Mouse (Mus musculus): Measurements from ENCODE around the gene Rnd2. TPM values are rescaled to one million over a fixed set of nuclear protein-coding genes. Genes with fewer than 3 reads are reported as not detected.
"Not testable (repeated sequence)": the region's sequence is repeated elsewhere in the genome, so short reads cannot be mapped to it uniquely, and the experiment has no call there.

Gene Rnd2
- polyA plus RNA-seq, 1 experiment from 2014 or later = 5.4 TPM

DNA sequence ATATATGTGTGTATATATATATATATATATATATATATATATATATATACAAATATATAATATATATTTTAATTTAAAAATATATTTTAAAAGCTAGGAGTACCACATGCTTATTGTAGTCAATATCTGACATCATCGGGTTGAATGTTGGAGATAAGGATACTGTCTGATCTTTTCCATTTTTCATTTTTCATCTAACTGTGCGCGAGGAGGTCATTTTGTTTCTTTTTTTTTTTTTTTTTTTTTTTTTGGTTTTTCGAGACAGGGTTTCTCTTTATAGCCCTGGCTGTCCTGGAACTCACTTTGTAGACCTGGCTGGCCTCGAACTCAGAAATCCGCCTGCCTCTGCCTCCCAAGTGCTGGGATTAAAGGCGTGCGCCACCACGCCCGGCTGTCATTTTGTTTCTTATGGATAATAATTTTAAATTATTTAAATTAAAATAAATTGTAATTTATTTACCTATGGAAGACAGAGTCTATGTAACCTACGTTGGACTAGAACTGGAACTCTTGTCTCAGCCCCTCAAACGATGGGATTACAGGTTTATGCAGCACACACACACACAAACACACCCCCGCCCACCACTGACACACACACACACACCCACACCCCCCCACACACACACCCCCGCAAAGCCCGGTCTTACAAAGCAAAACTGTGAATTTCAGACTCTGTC is 23.2 kb upstream of the Rnd2 start:
- WGBS = 28% methylated on average over 14 of the region's 15 CpGs
- DNase-seq (ENCODE audit: low spot score) = not testable (repeated sequence)
- H3K9ac ChIP-seq (ENCODE audit: low read depth, low read length) = peak overlapping the region; percentile 40; the same call in 1 of the 2 replicates

GRCm38 (mm10) chr11:101442127-101442693 is 22.6 kb upstream of the Rnd2 start, which contains the start of gene Rpl27:
Gene Rpl27, plus strand, starts transcription at chr11:101442298.
- H3K36me3 ChIP-seq (ENCODE audit: control insufficient read depth, insufficient read depth, low read length) = peaks cover 22% of the 10 kb centered on the region
- peak; percentile 95 for DNase-seq (ENCODE audit: low spot score)
- peak within 1 kb of the TSS; percentile 96 for H3K4me2 ChIP-seq
- peak within 1 kb of the TSS; percentile 60 for H3K27ac ChIP-seq (ENCODE audit: low read depth, low read length)
- H3K4me3 ChIP-seq (ENCODE audit: low read depth, low read length) = peak within 1 kb of the TSS; percentile 88
- no peaks in the 10 kb centered on the region for H3K27me3 ChIP-seq (replicated peaks; ENCODE audit: control insufficient read depth, insufficient read depth, low read length)
- peak; percentile 98 for ATAC-seq (replicated peaks; ENCODE audit: low FRiP score)
- under 1% methylated on average over 42 of the region's 42 CpGs for WGBS
- peak within 1 kb of the TSS; percentile 98 for H3K9ac ChIP-seq (ENCODE audit: low read depth, low read length)
- peaks cover 24% of the 10 kb centered on the region for H3K4me1 ChIP-seq (replicated peaks; ENCODE audit: control insufficient read depth, insufficient read depth, low read length)
- no peaks in the 10 kb centered on the region for H3K9me3 ChIP-seq (ENCODE audit: control insufficient read depth, low read length)

More for the DNA sequence above, 23.2 kb upstream of the Rnd2 start:
- Histone ChIP-seq H3K36me3 (ENCODE audit: control insufficient read depth, insufficient read depth, low read length) (peaks cover 22% of the 10 kb centered on the region), H3K4me1 (replicated peaks; ENCODE audit: control insufficient read depth, insufficient read depth, low read length) (peaks cover 24% of the 10 kb centered on the region), H3K4me3 (ENCODE audit: low read depth, low read length) (peak overlapping the region; percentile 88), H3K4me2 (peak overlapping the region; percentile 56)
- H3K9me3 ChIP-seq (ENCODE audit: control insufficient read depth, low read length); H3K27ac ChIP-seq (ENCODE audit: low read depth, low read length); ATAC-seq (replicated peaks; ENCODE audit: low FRiP score); H3K27me3 ChIP-seq (replicated peaks; ENCODE audit: control insufficient read depth, insufficient read depth, low read length): not testable (repeated sequence)

GRCm38 (mm10) chr11:101442760-101443159 is 22.0 kb upstream of the Rnd2 start:
- under 1% methylated on average over 14 of the region's 14 CpGs for WGBS
- H3K9me3 ChIP-seq (ENCODE audit: control insufficient read depth, low read length) = no peaks in the 10 kb centered on the region
- H3K27me3 ChIP-seq (replicated peaks; ENCODE audit: control insufficient read depth, insufficient read depth, low read length) = no peaks in the 10 kb centered on the region
- peak overlapping the region; percentile 88 for H3K4me3 ChIP-seq (ENCODE audit: low read depth, low read length)
- H3K4me2 ChIP-seq = peak overlapping the region; percentile 96
- H3K4me1 ChIP-seq (replicated peaks; ENCODE audit: control insufficient read depth, insufficient read depth, low read length) = peaks cover 28% of the 10 kb centered on the region
- H3K9ac ChIP-seq (ENCODE audit: low read depth, low read length) = peak overlapping the region; percentile 98
- DNase-seq (ENCODE audit: low spot score) (no peak), ATAC-seq (replicated peaks; ENCODE audit: low FRiP score) (no peak)
- H3K36me3 ChIP-seq (ENCODE audit: control insufficient read depth, insufficient read depth, low read length) = peaks cover 22% of the 10 kb centered on the region
- H3K27ac ChIP-seq (ENCODE audit: low read depth, low read length) = peak overlapping the region; percentile 60

DNA sequence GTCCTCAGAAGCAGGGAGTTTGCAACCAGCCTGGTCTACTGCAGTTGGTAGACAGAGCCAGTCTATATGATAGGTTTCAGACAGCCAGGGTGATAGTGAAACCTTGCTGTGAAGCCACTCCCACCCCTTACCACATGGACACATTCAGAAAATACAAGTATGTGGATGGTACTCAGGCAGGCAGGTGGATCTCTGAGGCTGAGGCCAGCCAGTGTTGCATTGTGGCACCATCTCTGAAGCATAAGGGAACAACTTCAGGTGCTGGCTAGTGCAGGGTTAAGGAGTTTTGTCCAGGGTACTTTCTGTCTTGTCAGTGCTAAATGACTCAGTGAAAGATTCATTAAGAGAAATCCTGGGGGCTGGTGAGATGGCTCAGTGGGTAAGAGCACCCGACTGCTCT is 18.5 kb upstream of the Rnd2 start:
- Histone ChIP-seq H3K36me3 (ENCODE audit: control insufficient read depth, insufficient read depth, low read length) (peaks cover 22% of the 10 kb centered on the region), H3K4me2 (no peak overlapping the region), H3K9me3 (ENCODE audit: control insufficient read depth, low read length) (no peaks in the 10 kb centered on the region), H3K4me1 (replicated peaks; ENCODE audit: control insufficient read depth, insufficient read depth, low read length) (peaks cover 34% of the 10 kb centered on the region), H3K9ac (ENCODE audit: low read depth, low read length) (no peak overlapping the region), H3K4me3 (ENCODE audit: low read depth, low read length) (no peak overlapping the region; the same call in 1 of the 2 replicates), H3K27me3 (replicated peaks; ENCODE audit: control insufficient read depth, insufficient read depth, low read length) (no peaks in the 10 kb centered on the region), H3K27ac (ENCODE audit: low read depth, low read length) (peak overlapping the region; percentile 38)
- ATAC-seq (replicated peaks; ENCODE audit: low FRiP score) (no peak), DNase-seq (ENCODE audit: low spot score) (no peak)
- 77% methylated on average over 1 of the region's 1 CpGs for WGBS

DNA sequence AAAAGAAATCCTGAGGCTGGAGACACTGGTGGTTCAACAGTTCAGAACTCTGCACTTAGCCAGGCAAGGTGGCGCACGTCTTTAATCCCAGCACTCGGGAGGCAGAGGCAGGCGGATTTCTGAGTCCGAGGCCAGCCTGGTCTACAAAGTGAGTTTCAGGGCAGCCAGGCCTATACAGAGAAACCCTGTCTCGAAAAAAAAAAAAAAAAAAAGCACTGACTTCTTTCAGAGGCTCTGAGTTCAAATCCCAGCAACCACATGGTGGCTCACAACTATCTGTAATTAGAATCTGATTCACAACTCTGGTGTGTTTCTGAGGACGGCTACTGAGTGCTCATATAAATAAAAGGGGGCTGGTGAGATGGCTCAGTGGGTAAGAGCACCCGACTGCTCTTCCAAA is 17.9 kb upstream of the Rnd2 start:
- H3K4me1 ChIP-seq (replicated peaks; ENCODE audit: control insufficient read depth, insufficient read depth, low read length) = peaks cover 35% of the 10 kb centered on the region
- H3K9ac ChIP-seq (ENCODE audit: low read depth, low read length); H3K27ac ChIP-seq (ENCODE audit: low read depth, low read length); H3K27me3 ChIP-seq (replicated peaks; ENCODE audit: control insufficient read depth, insufficient read depth, low read length); ATAC-seq (replicated peaks; ENCODE audit: low FRiP score); H3K4me2 ChIP-seq; H3K4me3 ChIP-seq (ENCODE audit: low read depth, low read length); H3K9me3 ChIP-seq (ENCODE audit: control insufficient read depth, low read length); DNase-seq (ENCODE audit: low spot score): not testable (repeated sequence)
- peaks cover 22% of the 10 kb centered on the region for H3K36me3 ChIP-seq (ENCODE audit: control insufficient read depth, insufficient read depth, low read length)
- 81% methylated on average over 8 of the region's 8 CpGs for WGBS

- WGBS = 78% methylated on average over 5 of the region's 5 CpGs
- Histone ChIP-seq H3K4me3 (ENCODE audit: low read depth, low read length) (peak overlapping the region; percentile 73), H3K36me3 (ENCODE audit: control insufficient read depth, insufficient read depth, low read length) (peaks cover 22% of the 10 kb centered on the region), H3K27ac (ENCODE audit: low read depth, low read length) (peak overlapping the region; percentile 88), H3K4me1 (replicated peaks; ENCODE audit: control insufficient read depth, insufficient read depth, low read length) (peaks cover 39% of the 10 kb centered on the region), H3K27me3 (replicated peaks; ENCODE audit: control insufficient read depth, insufficient read depth, low read length) (no peaks in the 10 kb centered on the region), H3K4me2 (peak overlapping the region; percentile 76), H3K9me3 (ENCODE audit: control insufficient read depth, low read length) (no peaks in the 10 kb centered on the region), H3K9ac (ENCODE audit: low read depth, low read length) (no peak overlapping the region)
- ATAC-seq (replicated peaks; ENCODE audit: low FRiP score) (no peak), DNase-seq (ENCODE audit: low spot score) (no peak)
Measured at GRCm38 (mm10) chr11:101447786-101448185, 17.0 kb upstream of the Rnd2 start.

DNA sequence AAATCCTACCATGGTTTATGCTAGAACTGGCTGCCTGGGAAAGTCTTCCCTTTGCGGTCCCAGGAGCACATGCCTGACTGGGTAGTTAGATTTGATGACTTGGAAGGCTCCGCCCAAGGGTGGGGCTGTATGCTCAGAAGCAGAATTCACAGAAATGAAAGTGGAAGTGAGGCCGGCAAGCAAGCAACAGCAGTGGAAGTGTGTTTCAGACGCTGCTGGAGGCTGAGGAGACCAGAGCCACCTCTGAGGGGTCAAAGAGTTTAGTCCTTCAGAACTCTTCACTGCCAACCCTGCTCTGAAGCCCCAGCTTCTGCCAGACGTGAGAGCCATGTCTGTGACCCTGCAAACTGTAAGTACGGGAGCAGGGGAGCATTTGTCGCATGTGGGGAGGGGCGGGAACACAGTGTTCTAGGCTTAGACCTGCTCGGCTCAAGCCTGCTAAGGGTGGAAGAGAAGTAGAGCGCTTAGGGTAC is 16.5 kb upstream of the Rnd2 start, which contains the start of gene Ifi35:
Ifi35 (plus strand) TSS at position 134 of the 473 bp plus-strand sequence.
- H3K27me3 ChIP-seq (replicated peaks; ENCODE audit: control insufficient read depth, insufficient read depth, low read length) = no peaks in the 10 kb centered on the region
- H3K27ac ChIP-seq (ENCODE audit: low read depth, low read length) = peak within 1 kb of the TSS; percentile 88
- ATAC-seq (replicated peaks; ENCODE audit: low FRiP score) (peak; percentile 84), DNase-seq (ENCODE audit: low spot score) (peak; percentile 69)
- H3K4me2 ChIP-seq = peak within 1 kb of the TSS; percentile 76
- H3K36me3 ChIP-seq (ENCODE audit: control insufficient read depth, insufficient read depth, low read length) = peaks cover 19% of the 10 kb centered on the region
- peak within 1 kb of the TSS; percentile 76 for H3K9ac ChIP-seq (ENCODE audit: low read depth, low read length)
- WGBS = 15% methylated on average over 10 of the region's 10 CpGs
- H3K4me1 ChIP-seq (replicated peaks; ENCODE audit: control insufficient read depth, insufficient read depth, low read length) = peaks cover 35% of the 10 kb centered on the region
- peak within 1 kb of the TSS; percentile 73 for H3K4me3 ChIP-seq (ENCODE audit: low read depth, low read length)
- no peaks in the 10 kb centered on the region for H3K9me3 ChIP-seq (ENCODE audit: control insufficient read depth, low read length)

- Histone ChIP-seq H3K27ac (ENCODE audit: low read depth, low read length) (peak overlapping the region; percentile 88), H3K4me3 (ENCODE audit: low read depth, low read length) (peak overlapping the region; percentile 73), H3K9ac (ENCODE audit: low read depth, low read length) (peak overlapping the region; percentile 76), H3K4me2 (peak overlapping the region; percentile 76), H3K4me1 (replicated peaks; ENCODE audit: control insufficient read depth, insufficient read depth, low read length) (peaks cover 29% of the 10 kb centered on the region), H3K36me3 (ENCODE audit: control insufficient read depth, insufficient read depth, low read length) (peaks cover 13% of the 10 kb centered on the region), H3K9me3 (ENCODE audit: control insufficient read depth, low read length) (no peaks in the 10 kb centered on the region), H3K27me3 (replicated peaks; ENCODE audit: control insufficient read depth, insufficient read depth, low read length) (no peaks in the 10 kb centered on the region)
- WGBS = 62% methylated on average over 4 of the region's 4 CpGs
- ATAC-seq (replicated peaks; ENCODE audit: low FRiP score) = 0 out of 2 replicates have a peak, but pooled peaks have one; percentile 22
- DNase-seq (ENCODE audit: low spot score) = no peak
Measured at GRCm38 (mm10) chr11:101448899-101449298, 15.9 kb upstream of the Rnd2 start.

All from liver, embryonic 11.5 days (tissue).